Mouse (Mus musculus): ENCODE measurements around the gene Ccnt1.

Ccnt1 gene

GRCm38 (mm10) chr15:98570873-98571538, at the start of gene Ccnt1, which contains the start of gene 4930415O20Rik:
Gene Ccnt1, minus strand, starts transcription at chr15:98570923.
Gene 4930415O20Rik, plus strand, starts transcription at chr15:98571004.
- in situ Hi-C loops (cut with MboI; ENCODE audit: low pct_unique_long_range_greater_than_20kb in 1 of 2, low sequenced_read_pairs in 2 of 2, unreplicated experiment in 1 of 2): loop anchor here (5.0 kb wide), 1 partner anchor 46 kb away; no protein-coding TSS in a partner anchor

GRCm38 (mm10) chr15:98617176-98617537, 46.4 kb upstream of the Ccnt1 start:
- in situ Hi-C loops (cut with MboI; ENCODE audit: low pct_unique_long_range_greater_than_20kb in 1 of 2, low sequenced_read_pairs in 2 of 2, unreplicated experiment in 1 of 2): loop anchor here (5.0 kb wide), 1 partner anchor 45 kb away; the partner anchor contains the start of genes 4930415O20Rik (in 2 of the 2) and Ccnt1 (in 2 of the 2)

- in situ Hi-C loops (cut with MboI; ENCODE audit: low pct_unique_long_range_greater_than_20kb in 1 of 2, low sequenced_read_pairs in 2 of 2, unreplicated experiment in 1 of 2): loop anchor here (5.0 kb wide), 1 partner anchor 44 kb away; the partner anchor contains the start of genes 4930415O20Rik (in 2 of the 2) and Ccnt1 (in 2 of the 2)
These were observed 45.8 kb upstream of the Ccnt1 start for GRCm38 (mm10) chr15:98616362-98617175.

GRCm38 (mm10) chr15:98615751-98616150, 45.0 kb upstream of the Ccnt1 start:
- in situ Hi-C loops (cut with MboI; ENCODE audit: low pct_unique_long_range_greater_than_20kb in 1 of 2, low sequenced_read_pairs in 2 of 2, unreplicated experiment in 1 of 2): loop anchor here (5.0 kb wide), 1 partner anchor 43 kb away; the partner anchor contains the start of genes 4930415O20Rik (in 2 of the 2) and Ccnt1 (in 2 of the 2)

- in situ Hi-C loops (cut with MboI; ENCODE audit: low pct_unique_long_range_greater_than_20kb in 1 of 2, low sequenced_read_pairs in 2 of 2, unreplicated experiment in 1 of 2): loop anchor here (5.0 kb wide), 1 partner anchor 43 kb away; the partner anchor contains the start of genes 4930415O20Rik (in 2 of the 2) and Ccnt1 (in 2 of the 2)
These were observed 44.2 kb upstream of the Ccnt1 start for GRCm38 (mm10) chr15:98614971-98615370.

GRCm38 (mm10) chr15:98614551-98614950, 43.8 kb upstream of the Ccnt1 start:
- in situ Hi-C loops (cut with MboI; ENCODE audit: low pct_unique_long_range_greater_than_20kb in 1 of 2, low sequenced_read_pairs in 2 of 2, unreplicated experiment in 1 of 2): no loop called here

GRCm38 (mm10) chr15:98612229-98612628, 41.5 kb upstream of the Ccnt1 start:
- in situ Hi-C loops (cut with MboI; ENCODE audit: low pct_unique_long_range_greater_than_20kb in 1 of 2, low sequenced_read_pairs in 2 of 2, unreplicated experiment in 1 of 2): no loop called here

GRCm38 (mm10) chr15:98610131-98610633, 39.5 kb upstream of the Ccnt1 start:
- in situ Hi-C loops (cut with MboI; ENCODE audit: low pct_unique_long_range_greater_than_20kb in 1 of 2, low sequenced_read_pairs in 2 of 2, unreplicated experiment in 1 of 2): no loop called here

GRCm38 (mm10) chr15:98609331-98610130, 38.8 kb upstream of the Ccnt1 start, which contains the start of gene Adcy6:
Gene Adcy6, minus strand, starts transcription at chr15:98610076.
- in situ Hi-C loops (cut with MboI; ENCODE audit: low pct_unique_long_range_greater_than_20kb in 1 of 2, low sequenced_read_pairs in 2 of 2, unreplicated experiment in 1 of 2): no loop called here

- in situ Hi-C loops (cut with MboI; ENCODE audit: low pct_unique_long_range_greater_than_20kb in 1 of 2, low sequenced_read_pairs in 2 of 2, unreplicated experiment in 1 of 2): no loop called here
These were observed 38.1 kb upstream of the Ccnt1 start for GRCm38 (mm10) chr15:98608784-98609250.

GRCm38 (mm10) chr15:98608058-98608783, 37.5 kb upstream of the Ccnt1 start:
- in situ Hi-C loops (cut with MboI; ENCODE audit: low pct_unique_long_range_greater_than_20kb in 1 of 2, low sequenced_read_pairs in 2 of 2, unreplicated experiment in 1 of 2): no loop called here

GRCm38 (mm10) chr15:98607557-98607956, 36.8 kb upstream of the Ccnt1 start:
- in situ Hi-C loops (cut with MboI; ENCODE audit: low pct_unique_long_range_greater_than_20kb in 1 of 2, low sequenced_read_pairs in 2 of 2, unreplicated experiment in 1 of 2): no loop called here

GRCm38 (mm10) chr15:98606739-98607138, 36.0 kb upstream of the Ccnt1 start:
- in situ Hi-C loops (cut with MboI; ENCODE audit: low pct_unique_long_range_greater_than_20kb in 1 of 2, low sequenced_read_pairs in 2 of 2, unreplicated experiment in 1 of 2): no loop called here

GRCm38 (mm10) chr15:98606051-98606536, 35.4 kb upstream of the Ccnt1 start:
- in situ Hi-C loops (cut with MboI; ENCODE audit: low pct_unique_long_range_greater_than_20kb in 1 of 2, low sequenced_read_pairs in 2 of 2, unreplicated experiment in 1 of 2): no loop called here

GRCm38 (mm10) chr15:98604041-98604575, 33.4 kb upstream of the Ccnt1 start:
- in situ Hi-C loops (cut with MboI; ENCODE audit: low pct_unique_long_range_greater_than_20kb in 1 of 2, low sequenced_read_pairs in 2 of 2, unreplicated experiment in 1 of 2): no loop called here

GRCm38 (mm10) chr15:98602921-98603458, 32.3 kb upstream of the Ccnt1 start:
- in situ Hi-C loops (cut with MboI; ENCODE audit: low pct_unique_long_range_greater_than_20kb in 1 of 2, low sequenced_read_pairs in 2 of 2, unreplicated experiment in 1 of 2): no loop called here
